Mouse (Mus musculus): ENCODE data around the gene Elovl2. TPM values are rescaled to one million over a fixed set of nuclear protein-coding genes. Genes with fewer than 3 reads are reported as not detected.

Gene Elovl2
- polyA plus RNA-seq, 2 experiments = 2.3 to 2.5 TPM

GRCm38 (mm10) chr13:41241557-41241956, 21.4 kb upstream of the Elovl2 start:
- Histone ChIP-seq H3K4me3 (replicated peaks; ENCODE audit: low read length) (no peak overlapping the region), H3K36me3 (ENCODE audit: control insufficient read depth, insufficient read depth, low read length) (no peaks in the 10 kb centered on the region), H3K4me2 (replicated peaks; ENCODE audit: low read depth, low read length, severe bottlenecking) (no peak overlapping the region), H3K27ac (replicated peaks; ENCODE audit: low read depth, low read length) (no peak overlapping the region), H3K27me3 (ENCODE audit: control insufficient read depth, insufficient read depth, low read length) (no peaks in the 10 kb centered on the region), H3K9me3 (ENCODE audit: control insufficient read depth, low read length) (no peaks in the 10 kb centered on the region), H3K4me1 (ENCODE audit: control insufficient read depth, insufficient read depth, low read length) (no peaks in the 10 kb centered on the region), H3K9ac (ENCODE audit: low read depth, low read length, severe bottlenecking) (no peak overlapping the region)
- 55% methylated on average over 2 of the region's 2 CpGs for WGBS
- ATAC-seq (ENCODE audit: low FRiP score, low read depth) (no peak), DNase-seq (ENCODE audit: low spot score) (no peak)
- no peak for TF ChIP-seq POLR2A (IDR thresholded peaks at IDR 0.05; ENCODE audit: borderline replicate concordance, extremely low read depth, insufficient read depth, insufficient read length)

GRCm38 (mm10) chr13:41238805-41239130, 18.6 kb upstream of the Elovl2 start:
- DNase-seq (ENCODE audit: low spot score) = peak; percentile 63
- Histone ChIP-seq H3K9me3 (ENCODE audit: control insufficient read depth, low read length) (no peaks in the 10 kb centered on the region), H3K4me2 (replicated peaks; ENCODE audit: low read depth, low read length, severe bottlenecking) (no peak overlapping the region), H3K27me3 (ENCODE audit: control insufficient read depth, insufficient read depth, low read length) (no peaks in the 10 kb centered on the region), H3K36me3 (ENCODE audit: control insufficient read depth, insufficient read depth, low read length) (no peaks in the 10 kb centered on the region), H3K4me3 (replicated peaks; ENCODE audit: low read length) (no peak overlapping the region), H3K9ac (ENCODE audit: low read depth, low read length, severe bottlenecking) (no peak overlapping the region), H3K4me1 (ENCODE audit: control insufficient read depth, insufficient read depth, low read length) (no peaks in the 10 kb centered on the region), H3K27ac (replicated peaks; ENCODE audit: low read depth, low read length) (no peak overlapping the region)
- no peak for ATAC-seq (ENCODE audit: low FRiP score, low read depth)
- WGBS = 14% methylated on average over 5 of the region's 5 CpGs
- TF ChIP-seq POLR2A (IDR thresholded peaks at IDR 0.05; ENCODE audit: borderline replicate concordance, extremely low read depth, insufficient read depth, insufficient read length) = no peak

DNA sequence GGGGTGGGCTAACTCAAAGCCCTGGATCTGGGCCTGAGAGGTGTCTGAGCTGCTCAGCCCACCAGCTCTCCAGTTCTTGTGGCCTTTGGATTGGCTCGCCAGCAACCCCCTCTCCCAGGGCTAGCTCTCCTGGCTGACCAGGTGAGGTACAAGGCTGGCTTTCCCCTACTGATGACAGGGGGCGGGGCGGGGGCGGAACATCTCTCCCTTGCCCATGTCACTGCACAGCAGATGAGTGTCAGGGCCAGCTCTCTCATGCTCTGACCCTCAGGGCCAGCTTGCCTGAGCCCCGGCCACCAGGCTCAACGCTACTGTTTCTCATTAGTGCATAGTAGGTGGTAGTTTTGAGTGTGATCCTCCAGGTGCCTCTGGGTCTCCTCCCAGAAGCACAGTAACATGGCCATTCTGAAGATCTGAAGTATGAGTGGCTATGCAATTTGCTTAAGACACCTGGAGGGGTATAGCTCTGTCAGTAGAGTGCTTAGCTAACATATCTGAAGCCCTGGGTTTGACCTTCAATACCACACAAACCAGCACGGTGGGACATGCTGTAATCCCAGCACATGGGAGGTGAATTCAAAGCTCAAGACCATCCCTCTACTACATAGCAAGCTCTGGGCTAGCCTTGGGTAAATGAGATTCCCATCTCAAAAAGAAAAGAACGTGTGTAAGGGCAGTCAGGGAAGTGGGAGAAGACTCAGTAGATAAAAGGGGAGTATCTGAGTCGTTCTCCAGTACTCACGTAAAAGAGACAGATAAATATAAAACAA, 18.0 kb upstream of the Elovl2 start:
- Histone ChIP-seq H3K4me3 (replicated peaks; ENCODE audit: low read length) (no peak overlapping the region), H3K27ac (replicated peaks; ENCODE audit: low read depth, low read length) (no peak overlapping the region), H3K9me3 (ENCODE audit: control insufficient read depth, low read length) (no peaks in the 10 kb centered on the region), H3K9ac (ENCODE audit: low read depth, low read length, severe bottlenecking) (no peak overlapping the region), H3K27me3 (ENCODE audit: control insufficient read depth, insufficient read depth, low read length) (no peaks in the 10 kb centered on the region), H3K4me2 (replicated peaks; ENCODE audit: low read depth, low read length, severe bottlenecking) (no peak overlapping the region), H3K4me1 (ENCODE audit: control insufficient read depth, insufficient read depth, low read length) (no peaks in the 10 kb centered on the region), H3K36me3 (ENCODE audit: control insufficient read depth, insufficient read depth, low read length) (no peaks in the 10 kb centered on the region)
- TF ChIP-seq POLR2A (IDR thresholded peaks at IDR 0.05; ENCODE audit: borderline replicate concordance, extremely low read depth, insufficient read depth, insufficient read length) = no peak
- DNase-seq (ENCODE audit: low spot score) (no peak), ATAC-seq (ENCODE audit: low FRiP score, low read depth) (no peak)
- 64% methylated on average over 10 of the region's 10 CpGs for WGBS

GRCm38 (mm10) chr13:41235845-41236741, 15.9 kb upstream of the Elovl2 start:
- DNase-seq (ENCODE audit: low spot score) (no peak), ATAC-seq (ENCODE audit: low FRiP score, low read depth) (no peak)
- H3K4me1 ChIP-seq (ENCODE audit: control insufficient read depth, insufficient read depth, low read length) = no peaks in the 10 kb centered on the region
- H3K27ac ChIP-seq (replicated peaks; ENCODE audit: low read depth, low read length) = no peak overlapping the region
- H3K36me3 ChIP-seq (ENCODE audit: control insufficient read depth, insufficient read depth, low read length) = no peaks in the 10 kb centered on the region
- no peak overlapping the region for H3K4me3 ChIP-seq (replicated peaks; ENCODE audit: low read length)
- no peak overlapping the region for H3K9ac ChIP-seq (ENCODE audit: low read depth, low read length, severe bottlenecking)
- TF ChIP-seq POLR2A (IDR thresholded peaks at IDR 0.05; ENCODE audit: borderline replicate concordance, extremely low read depth, insufficient read depth, insufficient read length) = no peak
- H3K9me3 ChIP-seq (ENCODE audit: control insufficient read depth, low read length) = no peaks in the 10 kb centered on the region
- H3K27me3 ChIP-seq (ENCODE audit: control insufficient read depth, insufficient read depth, low read length) = no peaks in the 10 kb centered on the region
- WGBS = 73% methylated on average over 13 of the region's 13 CpGs
- no peak overlapping the region for H3K4me2 ChIP-seq (replicated peaks; ENCODE audit: low read depth, low read length, severe bottlenecking)

DNA sequence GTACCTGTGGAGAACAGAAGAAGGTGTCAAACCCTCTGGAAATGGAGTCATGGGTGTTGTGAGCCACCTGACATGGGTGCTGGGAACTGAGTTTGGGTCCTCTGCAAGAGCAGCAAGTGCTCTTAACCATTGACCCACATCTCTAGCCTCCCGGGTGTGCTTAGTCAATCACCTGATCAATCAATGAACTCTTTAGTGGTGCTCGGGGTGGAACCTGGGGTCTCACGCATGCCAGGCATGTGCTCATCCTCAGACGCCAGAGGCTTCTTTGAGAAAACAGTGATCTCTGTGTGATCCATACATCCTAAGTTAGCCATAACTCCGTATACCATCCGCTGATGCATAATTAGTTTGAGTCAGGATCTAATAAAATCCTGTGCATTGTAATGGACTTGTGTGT, 15.0 kb upstream of the Elovl2 start:
- no peaks in the 10 kb centered on the region for H3K4me1 ChIP-seq (ENCODE audit: control insufficient read depth, insufficient read depth, low read length)
- ATAC-seq (ENCODE audit: low FRiP score, low read depth) = no peak
- H3K36me3 ChIP-seq (ENCODE audit: control insufficient read depth, insufficient read depth, low read length) = no peaks in the 10 kb centered on the region
- H3K9me3 ChIP-seq (ENCODE audit: control insufficient read depth, low read length) = no peaks in the 10 kb centered on the region
- H3K4me2 ChIP-seq (replicated peaks; ENCODE audit: low read depth, low read length, severe bottlenecking) = no peak overlapping the region
- no peaks in the 10 kb centered on the region for H3K27me3 ChIP-seq (ENCODE audit: control insufficient read depth, insufficient read depth, low read length)
- WGBS = 85% methylated on average over 6 of the region's 6 CpGs
- H3K4me3 ChIP-seq (replicated peaks; ENCODE audit: low read length) = no peak overlapping the region
- TF ChIP-seq POLR2A (IDR thresholded peaks at IDR 0.05; ENCODE audit: borderline replicate concordance, extremely low read depth, insufficient read depth, insufficient read length) = no peak
- DNase-seq (ENCODE audit: low spot score) = no peak
- no peak overlapping the region for H3K9ac ChIP-seq (ENCODE audit: low read depth, low read length, severe bottlenecking)
- no peak overlapping the region for H3K27ac ChIP-seq (replicated peaks; ENCODE audit: low read depth, low read length)

Data from limb, embryonic 14.5 days (tissue).